Mouse (Mus musculus) embryonic fibroblast, embryonic 13.5 days (primary cell): ENCODE data around the gene Cc2d2a.

Experiments used
- CTCF ChIP-seq: IDR thresholded peaks from 2 replicates; pipeline ENCODE4 v1.5.1; 2011; ENCODE audit warnings: mild to moderate bottlenecking, control low read depth, low read length, moderate library complexity, borderline replicate concordance; ENCODE audit not compliant: insufficient read depth
- POLR2A ChIP-seq: IDR thresholded peaks from 2 replicates; pipeline ENCODE4 v1.6.1; 2011; ENCODE audit warnings: low read depth, mild to moderate bottlenecking, control low read depth, low read length, moderate library complexity

GRCm38 (mm10) chr5:43645020-43645419, 17.1 kb upstream of the Cc2d2a start:
- TF ChIP-seq POLR2A (no peak), CTCF (no peak)
